Mouse (Mus musculus) liver, postnatal 0 days (tissue): ENCODE data around the gene Orc3. TPM values are rescaled to one million over a fixed set of nuclear protein-coding genes. Genes with fewer than 3 reads are reported as not detected.

ENCODE experiments used
- ATAC-seq: fragments of 200-750 bp; cut with Nextera tagmentation; 2 replicates; pipeline ENCODE4 v1.8.0; 2017; ENCODE audit warnings: mild to moderate bottlenecking, moderate library complexity
- DNase-seq: peaks from one replicate; pipeline ENCODE4 v3.0.0-alpha.2; 2016
- H3K27ac ChIP-seq: fragments of 300-500 bp; sonication (generic); 2 replicates; pipeline ENCODE4 v1.5.1; 2014; ENCODE audit warnings: antibody characterized with exemption, moderate library complexity, mild to moderate bottlenecking, low read depth
- H3K27me3 ChIP-seq: fragments of 300-500 bp; sonication (generic); 2 replicates; pipeline ENCODE4 v1.6.1; 2014; ENCODE audit warnings: low read length, control low read depth, mixed read lengths; ENCODE audit not compliant: insufficient read depth
- H3K36me3 ChIP-seq: fragments of 300-500 bp; sonication (generic); replicated peaks from 2 replicates; pipeline ENCODE4 v1.6.1; 2014; ENCODE audit warnings: mild to moderate bottlenecking, control low read depth, low read length, moderate library complexity, mixed read lengths; ENCODE audit not compliant: insufficient read depth
- H3K4me1 ChIP-seq: fragments of 300-500 bp; sonication (generic); 2 replicates; pipeline ENCODE4 v1.6.1; 2014; ENCODE audit warnings: antibody characterized with exemption, mild to moderate bottlenecking, control low read depth; ENCODE audit not compliant: insufficient read depth
- H3K4me2 ChIP-seq: fragments of 300-500 bp; sonication (generic); 2 replicates; pipeline ENCODE4 v1.6.1; 2014; ENCODE audit warnings: low read depth, mild to moderate bottlenecking, low read length, moderate library complexity, mixed read lengths
- H3K4me3 ChIP-seq: fragments of 300-500 bp; sonication (generic); 2 replicates; pipeline ENCODE4 v1.5.1; 2014; ENCODE audit warnings: low read depth, low read length
- H3K9ac ChIP-seq: fragments of 300-500 bp; sonication (generic); replicated peaks from 2 replicates; pipeline ENCODE4 v1.6.1; 2014; ENCODE audit warnings: mild to moderate bottlenecking, moderate library complexity
- H3K9me3 ChIP-seq: fragments of 300-500 bp; sonication (generic); 2 replicates; pipeline ENCODE4 v1.6.1; 2016; ENCODE audit warnings: mild to moderate bottlenecking, control low read depth, low read length, mixed read lengths
- CTCF ChIP-seq: sonication (generic); IDR thresholded peaks from 2 replicates; pipeline ENCODE4 v1.5.1; 2016; ENCODE audit warnings: antibody characterized with exemption, low read depth
- EP300 ChIP-seq: IDR thresholded peaks from 2 replicates; pipeline ENCODE4 v1.6.1; 2016; ENCODE audit warnings: antibody characterized with exemption, low read depth, mild to moderate bottlenecking
- WGBS: fragments of 180-500 bp; shearing (Covaris S2); extraction: QIAGEN DNeasy Blood & Tissue Kit; methylation state at CpG from one replicate; pipeline ENCODE4 v1.1.7; 2014; ENCODE audit not compliant: insufficient replicate concordance; 5-methylcytosine and 5-hydroxymethylcytosine counted together
- polyA plus RNA-seq: library from polyadenylated mRNA; unstranded; fragments of >200 nt; fragmentation: Nextera tagmentation; extraction: Ambion mirVana; gene quantifications from 2 replicates; pipeline ENCODE4 v1.2.1, GENCODE M21; 2015

Orc3 gene
- polyA plus RNA-seq, 1 experiment from 2014 or later: 23.1 TPM

GRCm38 (mm10) chr4:34554596-34554995 lies 60.1 kb downstream of the Orc3 start:
- TF ChIP-seq CTCF: no peak
- no peak for TF ChIP-seq EP300
- H3K27ac ChIP-seq: no peak overlapping the region
- H3K36me3 ChIP-seq: peaks cover 2% of the 10 kb centered on the region; the same call in 1 of the 2 replicates
- ATAC-seq: no peak
- DNase-seq: no peak
- H3K4me1 ChIP-seq: peaks cover 16% of the 10 kb centered on the region
- H3K9me3 ChIP-seq: no peaks in the 10 kb centered on the region
- H3K9ac ChIP-seq: no peak overlapping the region
- 53% methylated on average over 1 of the region's 1 CpGs for WGBS
- H3K4me2 ChIP-seq: no peak overlapping the region
- H3K27me3 ChIP-seq: no peaks in the 10 kb centered on the region
- H3K4me3 ChIP-seq: no peak overlapping the region

- DNase-seq (no peak), ATAC-seq (no peak)
- H3K9ac ChIP-seq: peak overlapping the region; percentile 99
- peaks cover 16% of the 10 kb centered on the region for H3K4me1 ChIP-seq
- H3K4me3 ChIP-seq: peak overlapping the region; percentile 97
- TF ChIP-seq CTCF: no peak
- TF ChIP-seq EP300: no peak
- H3K4me2 ChIP-seq: peak overlapping the region; percentile 81
- no peaks in the 10 kb centered on the region for H3K9me3 ChIP-seq
- no peaks in the 10 kb centered on the region for H3K27me3 ChIP-seq
- WGBS: 14% methylated on average over 3 of the region's 3 CpGs
- peak overlapping the region; percentile 94 for H3K27ac ChIP-seq
- peaks cover 2% of the 10 kb centered on the region; the same call in 1 of the 2 replicates for H3K36me3 ChIP-seq
Measured at GRCm38 (mm10) chr4:34551966-34552365, 62.8 kb downstream of the Orc3 start.

GRCm38 (mm10) chr4:34551098-34551809 lies 63.5 kb downstream of the Orc3 start:
- Histone ChIP-seq H3K9me3 (no peaks in the 10 kb centered on the region), H3K9ac (peak overlapping the region; percentile 99), H3K4me2 (peak overlapping the region; percentile 81), H3K27me3 (no peaks in the 10 kb centered on the region), H3K27ac (peak overlapping the region; percentile 94), H3K36me3 (peaks cover 2% of the 10 kb centered on the region; the same call in 1 of the 2 replicates), H3K4me1 (peaks cover 13% of the 10 kb centered on the region), H3K4me3 (peak overlapping the region; percentile 97)
- ATAC-seq: peak; percentile 76
- WGBS: under 1% methylated on average over 40 of the region's 50 CpGs
- DNase-seq: peak; percentile 64
- TF ChIP-seq CTCF (no peak), EP300 (peak; percentile 13; the same call in 1 of the 2 replicates)

- no peaks in the 10 kb centered on the region for H3K9me3 ChIP-seq
- under 1% methylated on average over 49 of the region's 53 CpGs for WGBS
- peaks cover 13% of the 10 kb centered on the region for H3K4me1 ChIP-seq
- no peak for TF ChIP-seq EP300
- TF ChIP-seq CTCF: no peak
- peak within 1 kb of the TSS; percentile 94 for H3K27ac ChIP-seq
- H3K4me2 ChIP-seq: peak within 1 kb of the TSS; percentile 81
- ATAC-seq (peak; percentile 69), DNase-seq (no peak)
- no peaks in the 10 kb centered on the region for H3K27me3 ChIP-seq
- H3K36me3 ChIP-seq: peaks cover 2% of the 10 kb centered on the region; the same call in 1 of the 2 replicates
- peak within 1 kb of the TSS; percentile 97 for H3K4me3 ChIP-seq
- H3K9ac ChIP-seq: peak within 1 kb of the TSS; percentile 99
Measured at GRCm38 (mm10) chr4:34550748-34551097, 64.0 kb downstream of the Orc3 start, which contains the start of gene Akirin2. Akirin2 (plus strand) TSS chr4:34550937.

- 1% methylated on average over 38 of the region's 38 CpGs for WGBS
Measured at GRCm38 (mm10) chr4:34549981-34550747, 64.6 kb downstream of the Orc3 start.

GRCm38 (mm10) chr4:34529941-34530340 lies 84.8 kb downstream of the Orc3 start:
- H3K9me3 ChIP-seq: no peaks in the 10 kb centered on the region
- WGBS: 77% methylated on average over 6 of the region's 6 CpGs
- no peak for TF ChIP-seq CTCF
- TF ChIP-seq EP300: no peak
- H3K9ac ChIP-seq: no peak overlapping the region
- DNase-seq (no peak), ATAC-seq (no peak)
- no peaks in the 10 kb centered on the region for H3K36me3 ChIP-seq
- H3K4me3 ChIP-seq: no peak overlapping the region
- no peak overlapping the region for H3K4me2 ChIP-seq
- H3K4me1 ChIP-seq: no peaks in the 10 kb centered on the region
- H3K27ac ChIP-seq: no peak overlapping the region
- H3K27me3 ChIP-seq: no peaks in the 10 kb centered on the region

More at GRCm38 (mm10) chr4:34549981-34550747, 64.6 kb downstream of the Orc3 start:
- Histone ChIP-seq H3K27me3 (no peaks in the 10 kb centered on the region), H3K4me1 (peaks cover 9% of the 10 kb centered on the region), H3K9ac (peak overlapping the region; percentile 99), H3K9me3 (no peaks in the 10 kb centered on the region), H3K36me3 (no peaks in the 10 kb centered on the region), H3K4me2 (peak overlapping the region; percentile 81), H3K27ac (peak overlapping the region; percentile 94), H3K4me3 (peak overlapping the region; percentile 97)
- DNase-seq: peak; percentile 96
- TF ChIP-seq CTCF (no peak), EP300 (0 out of 2 replicates have a peak, but pooled peaks have one; percentile 16)
- peak; percentile 92 for ATAC-seq
